Mouse (Mus musculus): ENCODE measurements around the gene Ugt1a6a.
"Not testable (repeated sequence)": the region's sequence is repeated elsewhere in the genome, so short reads cannot be mapped to it uniquely, and the experiment has no call there.

The Ugt1a6a gene

DNA sequence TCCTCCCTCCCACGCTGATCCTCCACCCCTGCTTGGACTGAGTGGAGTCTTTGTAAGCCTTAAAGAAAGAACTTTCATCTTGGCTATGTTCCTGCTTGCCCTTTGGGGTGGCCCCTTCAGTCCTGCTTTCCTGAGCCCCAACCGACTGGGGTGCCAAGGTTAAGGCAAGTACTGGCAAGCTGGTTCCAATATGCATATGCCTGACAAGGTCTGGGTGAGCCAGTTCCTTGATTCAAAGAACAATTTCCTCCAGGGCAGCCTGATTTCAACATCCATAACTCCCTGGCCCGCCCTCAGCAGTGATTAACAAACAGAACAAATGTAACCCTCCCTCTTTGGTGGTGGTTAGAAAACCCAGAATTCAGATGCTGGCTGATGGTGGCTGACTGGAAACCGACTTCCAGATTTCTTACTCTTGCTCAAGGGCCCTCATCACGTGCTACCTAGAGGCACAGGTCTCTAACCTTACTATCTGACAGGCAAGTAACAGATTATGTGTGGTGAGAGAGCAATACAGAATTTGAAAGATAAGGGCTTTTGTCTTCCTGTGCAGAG lies at the start of gene Ugt1a6a:
TSS of gene Ugt1a6a (plus strand) at position 353 of the 555 bp plus-strand sequence.
- DNase-seq (ENCODE audit: low read depth), result not testable (repeated sequence)

DNA sequence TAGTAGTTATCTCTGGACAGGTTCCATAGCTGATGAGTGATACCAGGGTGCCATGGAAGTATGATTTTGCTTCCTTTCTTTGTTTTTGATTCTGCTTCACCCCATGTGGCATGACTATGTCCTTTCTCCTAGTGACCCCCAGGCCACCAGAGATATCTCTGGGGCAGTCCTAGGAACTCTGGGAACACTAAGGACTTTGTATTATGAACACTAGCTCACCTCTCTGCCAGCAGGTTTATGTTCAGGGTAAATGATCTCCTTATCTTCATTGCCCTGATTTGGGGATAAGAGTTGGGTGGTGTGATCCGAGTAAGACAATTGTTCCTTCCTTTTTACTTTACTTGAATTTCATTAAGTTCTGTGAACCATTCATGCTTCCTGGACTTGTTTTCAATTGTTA lies 48.5 kb upstream of the Ugt1a6a start:
- DNase-seq (ENCODE audit: low read depth), result no peak

DNA sequence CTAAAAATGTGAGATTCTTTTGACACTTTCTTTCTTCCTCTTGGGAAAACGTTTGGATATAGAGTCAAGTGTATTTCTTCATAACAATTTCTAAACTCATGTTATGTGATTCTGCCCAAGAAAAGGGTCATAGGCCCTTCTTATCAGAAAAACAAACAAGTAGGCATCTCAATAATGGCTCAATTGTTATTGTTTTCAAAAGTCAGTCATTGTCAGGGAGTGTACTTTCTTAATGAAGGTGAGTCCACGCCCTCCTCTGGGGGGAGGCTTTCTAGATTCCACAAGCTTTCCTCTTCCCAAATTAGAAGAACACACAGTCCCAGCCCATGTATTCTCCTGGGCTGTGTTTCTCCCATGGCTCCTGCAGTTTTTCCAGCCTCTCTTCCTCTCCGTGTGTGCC lies 47.1 kb upstream of the Ugt1a6a start, which contains the start of gene Ugt1a8:
TSS of gene Ugt1a8 (plus strand) at position 301 of the 400 bp plus-strand sequence.
- DNase-seq (ENCODE audit: low read depth), result no peak

DNA sequence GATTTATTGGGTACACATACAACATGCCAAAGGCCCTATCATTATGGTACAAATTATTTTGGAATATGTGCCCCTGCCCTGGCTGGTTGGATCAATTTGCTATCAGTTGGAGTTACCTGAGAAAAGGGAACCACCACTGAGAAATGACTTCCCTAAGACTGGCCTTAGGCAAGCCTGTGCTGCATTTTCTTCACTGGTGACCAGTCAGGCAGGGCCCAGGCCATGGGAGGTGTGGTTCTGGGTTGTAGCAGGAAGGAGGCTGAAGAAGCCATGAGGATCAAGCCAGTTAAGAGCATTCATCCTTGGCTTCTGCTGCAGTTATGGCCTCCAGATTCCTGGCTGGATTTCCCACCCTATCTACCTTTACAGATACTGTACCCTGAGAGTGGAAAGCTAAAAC lies 42.3 kb upstream of the Ugt1a6a start:
- DNase-seq (ENCODE audit: low read depth), result no peak

DNA sequence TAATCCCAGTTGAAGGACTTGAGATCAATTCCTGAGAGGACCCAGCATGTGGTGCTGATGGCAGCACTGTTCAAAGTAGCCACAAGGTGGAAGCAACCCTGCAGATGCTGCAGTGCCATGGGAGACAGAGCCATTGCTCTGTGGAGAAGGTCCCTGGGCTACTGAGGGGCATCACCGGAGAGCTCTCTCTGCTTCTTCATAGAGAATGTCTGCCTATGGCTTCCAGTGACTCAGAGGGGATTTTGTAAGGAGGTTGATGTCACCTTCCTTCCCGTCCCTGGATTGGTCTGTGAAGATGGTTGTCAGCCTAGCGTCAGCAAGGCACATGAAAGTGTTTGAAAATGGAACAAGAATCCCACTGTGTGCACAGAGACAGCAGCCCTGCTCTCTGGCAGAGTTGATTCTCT lies 40.3 kb upstream of the Ugt1a6a start:
- DNase-seq (ENCODE audit: low read depth), result peak; percentile 5

DNA sequence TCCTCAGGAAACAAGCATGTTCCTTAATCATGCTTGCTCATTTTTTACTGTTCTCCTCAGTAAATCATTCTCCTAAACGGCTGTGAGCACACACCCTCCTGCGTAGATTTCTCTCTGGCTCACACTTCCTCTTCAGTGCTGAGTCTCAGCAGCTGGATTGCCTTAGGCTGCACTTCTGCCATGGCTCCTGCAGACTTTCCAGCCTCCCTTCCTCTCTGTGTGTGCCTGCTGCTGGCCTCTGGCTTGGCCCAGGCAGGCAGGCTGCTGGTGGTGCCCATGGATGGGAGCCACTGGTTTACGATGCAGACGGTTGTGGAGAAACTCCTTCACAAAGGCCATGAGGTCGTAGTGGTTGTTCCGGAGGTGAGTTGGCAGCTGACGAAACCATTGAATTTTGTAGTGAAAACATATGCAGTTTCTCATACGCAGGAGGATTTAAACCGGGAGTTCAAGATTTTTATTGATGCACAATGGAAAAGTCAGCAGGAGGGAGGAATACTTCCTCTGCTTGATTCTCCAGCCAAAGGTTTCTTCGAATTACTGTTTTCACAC lies 39.6 kb upstream of the Ugt1a6a start, which contains the start of gene Ugt1a7c:
TSS of gene Ugt1a7c (plus strand) at position 122 of the 552 bp plus-strand sequence.
- peak; percentile 4 for DNase-seq (ENCODE audit: low read depth)

DNA sequence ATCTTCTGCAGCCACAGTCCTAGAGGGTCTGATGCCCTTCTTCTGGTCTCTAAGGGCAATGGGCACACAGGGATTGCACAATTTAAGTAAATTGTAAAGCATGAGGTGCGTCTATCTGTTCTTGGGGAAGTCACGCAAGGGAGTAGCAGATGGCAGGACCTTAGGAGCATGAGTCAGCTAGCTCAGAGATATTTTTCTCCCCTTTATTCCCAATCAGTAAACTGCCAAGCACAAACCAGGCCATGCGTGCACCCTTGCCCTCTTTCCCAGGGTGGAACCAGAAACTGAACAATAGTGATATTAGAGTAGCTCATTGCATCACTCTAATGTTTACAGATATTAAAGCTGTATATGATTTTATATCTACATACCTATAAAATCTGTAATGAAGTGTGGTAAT lies 36.1 kb upstream of the Ugt1a6a start:
- not testable (repeated sequence) for DNase-seq (ENCODE audit: low read depth)

DNA sequence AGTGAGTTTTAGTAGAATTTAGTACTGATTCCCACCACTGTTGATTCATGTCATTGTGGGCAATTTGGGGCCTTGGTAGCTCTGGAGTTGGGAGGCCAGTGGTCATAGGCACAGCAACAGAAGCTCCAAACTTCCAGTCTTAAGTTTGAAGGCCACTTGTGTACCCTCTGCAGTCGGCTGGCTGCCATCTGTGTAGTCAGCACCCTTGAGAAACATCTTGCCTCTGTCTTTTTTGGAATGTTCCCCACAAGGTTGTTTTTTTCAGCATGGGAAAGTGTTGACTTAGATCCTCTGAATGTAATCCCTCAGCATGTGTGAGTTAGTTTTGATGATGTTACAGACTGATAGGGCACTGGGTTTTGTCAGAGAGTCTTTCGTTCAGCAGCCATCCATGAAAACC lies 34.9 kb upstream of the Ugt1a6a start:
- DNase-seq (ENCODE audit: low read depth), result not testable (repeated sequence)

DNA sequence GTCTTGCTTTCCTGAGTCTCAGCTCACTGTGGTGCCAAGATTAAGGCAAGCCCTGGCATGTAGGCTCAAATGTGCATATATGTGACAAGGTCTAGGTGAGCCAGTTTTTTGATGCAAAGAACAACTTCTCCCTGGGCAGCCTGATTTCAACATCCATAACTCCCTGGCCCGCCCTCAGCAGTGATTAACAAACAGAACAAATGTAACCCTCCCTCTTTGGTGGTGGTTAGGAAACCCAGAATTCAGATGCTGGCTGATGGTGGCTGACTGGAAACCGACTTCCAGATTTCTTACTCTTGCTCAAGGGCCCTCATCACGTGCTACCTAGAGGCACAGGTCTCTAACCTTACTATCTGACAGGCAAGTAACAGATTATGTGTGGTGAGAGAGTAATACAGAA lies 31.6 kb upstream of the Ugt1a6a start, which contains the start of gene Ugt1a6b:
TSS of gene Ugt1a6b (plus strand) at position 234 of the 400 bp plus-strand sequence.
- not testable (repeated sequence) for DNase-seq (ENCODE audit: low read depth)

DNA sequence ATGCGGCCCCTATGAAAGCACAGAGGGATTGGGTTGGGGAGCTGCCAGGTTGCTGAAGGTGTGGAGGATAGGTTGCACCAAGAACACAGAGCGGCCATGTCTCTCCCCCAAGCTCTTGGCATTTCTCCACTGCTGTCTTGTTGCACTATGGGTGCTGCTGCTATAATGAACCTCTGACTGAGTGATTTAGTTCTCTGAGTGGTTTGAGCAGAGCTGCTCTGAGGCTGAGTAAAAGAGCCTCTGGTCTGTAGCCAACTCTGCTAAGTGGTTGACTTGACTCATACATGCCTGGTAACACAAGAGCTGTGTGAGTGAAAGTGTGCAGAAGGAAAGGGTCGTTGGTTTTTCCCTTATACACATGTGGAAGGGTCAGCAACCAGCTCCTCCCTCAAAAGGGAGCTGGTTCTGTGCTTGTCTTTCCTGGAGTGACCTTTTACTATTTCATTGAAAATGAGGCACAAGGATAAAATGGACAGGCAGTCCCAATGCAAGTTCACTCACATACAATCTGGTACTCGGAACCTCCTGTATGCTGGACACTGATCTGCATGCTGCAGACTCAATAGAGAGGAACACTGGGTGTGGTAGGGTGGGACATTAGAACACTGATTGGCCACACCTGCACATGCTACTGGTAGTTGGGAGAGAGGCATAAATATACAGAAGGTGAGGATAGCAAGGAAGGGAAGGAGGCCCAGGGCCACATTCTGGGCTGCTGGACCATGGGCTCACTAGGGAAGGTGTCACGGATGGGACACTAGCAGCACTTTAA lies 30.7 kb upstream of the Ugt1a6a start:
- not testable (repeated sequence) for DNase-seq (ENCODE audit: low read depth)

DNA sequence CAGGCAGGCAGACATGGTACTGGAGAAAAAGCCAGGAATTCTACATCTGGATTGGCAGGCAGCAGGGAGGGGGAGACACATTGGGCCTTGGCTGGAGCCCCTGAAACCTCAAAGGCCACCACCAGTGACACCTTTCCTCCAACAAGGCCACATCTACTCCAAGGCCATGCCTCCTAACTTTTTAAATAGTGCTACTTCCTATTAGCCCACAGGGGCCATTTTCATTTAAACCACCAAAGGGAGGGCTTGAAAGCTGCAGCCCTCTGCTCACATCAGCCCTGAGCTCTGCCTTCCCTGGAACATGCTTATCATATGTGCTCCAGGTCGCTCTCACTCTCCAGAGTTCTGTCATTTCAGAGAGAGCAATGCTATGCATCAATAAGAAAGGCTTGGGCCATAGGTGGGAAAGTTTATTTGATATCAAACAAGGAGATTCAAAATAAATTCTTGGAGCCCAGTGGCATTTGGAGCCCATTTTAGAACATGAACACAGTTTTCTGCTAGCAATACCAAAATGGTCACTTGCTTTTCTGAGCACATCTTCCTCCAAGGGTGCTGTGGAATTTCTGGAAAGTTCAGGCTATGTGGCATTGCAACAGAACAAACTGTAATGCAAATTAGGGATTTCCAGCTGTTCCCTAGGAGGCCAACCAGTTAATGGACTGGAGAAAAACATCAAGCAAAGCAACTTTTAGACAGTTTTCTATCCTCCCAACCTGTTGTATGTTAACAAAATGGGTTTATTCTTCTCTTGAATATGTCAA lies 29.8 kb upstream of the Ugt1a6a start:
- no peak for DNase-seq (ENCODE audit: low read depth)

DNA sequence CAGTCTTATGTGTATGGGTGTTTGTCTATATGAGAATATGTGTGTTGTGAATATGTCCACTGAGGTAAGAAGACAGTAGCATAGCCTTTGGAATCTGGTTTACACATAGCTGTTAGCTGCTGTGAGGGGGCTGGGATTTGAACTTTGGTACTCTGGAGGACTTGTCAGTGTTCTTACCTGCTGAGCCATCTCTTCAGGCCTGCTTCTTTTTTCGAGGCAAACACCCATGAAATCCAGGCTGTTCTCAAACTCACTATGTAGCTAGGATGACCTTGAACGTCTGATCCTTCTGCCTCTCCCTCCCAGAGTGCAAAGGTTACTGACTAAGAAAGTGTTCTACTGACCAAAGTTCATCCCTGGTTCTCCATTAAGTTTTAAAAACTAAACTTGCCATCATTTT lies 29.0 kb upstream of the Ugt1a6a start:
- DNase-seq (ENCODE audit: low read depth), result no peak

DNA sequence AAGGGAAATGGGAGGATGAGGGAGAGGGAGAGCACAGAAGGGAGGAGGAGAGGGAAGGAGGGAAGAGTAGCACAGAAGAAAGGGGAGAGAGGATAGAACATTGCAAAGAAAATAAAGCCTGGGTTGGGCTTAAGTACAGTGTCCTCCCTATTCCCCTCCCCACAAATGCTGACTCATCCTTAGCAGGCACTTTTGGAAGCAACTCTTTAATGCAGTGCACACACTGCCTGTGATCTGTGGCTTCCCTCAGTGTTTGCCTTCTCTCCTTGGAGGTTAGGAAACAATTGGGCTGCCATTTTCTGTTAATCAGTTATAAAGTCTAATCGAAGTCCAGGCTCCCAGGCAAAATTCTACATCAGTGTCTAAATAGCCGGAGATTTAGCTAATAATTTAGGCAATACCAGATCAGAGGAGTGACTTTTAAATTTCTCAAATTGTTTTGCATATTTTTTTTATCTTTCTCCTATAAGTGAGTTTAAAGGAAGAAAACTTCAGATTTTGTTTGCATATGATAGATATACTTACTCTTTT lies 25.5 kb upstream of the Ugt1a6a start:
- DNase-seq (ENCODE audit: low read depth), result not testable (repeated sequence)

DNA sequence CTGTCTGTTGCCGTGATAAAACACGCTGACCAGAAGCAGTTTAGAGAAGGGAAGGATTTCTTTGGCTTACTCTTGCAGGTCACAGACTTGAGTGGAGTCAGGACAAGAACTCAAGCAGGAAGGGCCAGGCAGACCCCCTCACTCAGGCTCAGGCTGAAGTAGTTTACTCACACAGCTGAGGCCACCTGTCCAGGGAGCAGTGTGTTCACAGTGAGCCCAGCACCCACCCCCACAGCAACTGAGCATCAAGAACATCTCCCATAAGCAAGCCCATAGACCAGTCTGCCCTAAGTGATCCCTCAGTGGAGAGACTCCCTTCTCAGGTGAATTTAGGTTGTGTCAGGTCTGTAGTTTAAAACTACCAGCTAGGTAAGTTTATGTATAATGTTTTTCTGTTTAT lies 25.0 kb upstream of the Ugt1a6a start:
- DNase-seq (ENCODE audit: low read depth), result not testable (repeated sequence)

DNA sequence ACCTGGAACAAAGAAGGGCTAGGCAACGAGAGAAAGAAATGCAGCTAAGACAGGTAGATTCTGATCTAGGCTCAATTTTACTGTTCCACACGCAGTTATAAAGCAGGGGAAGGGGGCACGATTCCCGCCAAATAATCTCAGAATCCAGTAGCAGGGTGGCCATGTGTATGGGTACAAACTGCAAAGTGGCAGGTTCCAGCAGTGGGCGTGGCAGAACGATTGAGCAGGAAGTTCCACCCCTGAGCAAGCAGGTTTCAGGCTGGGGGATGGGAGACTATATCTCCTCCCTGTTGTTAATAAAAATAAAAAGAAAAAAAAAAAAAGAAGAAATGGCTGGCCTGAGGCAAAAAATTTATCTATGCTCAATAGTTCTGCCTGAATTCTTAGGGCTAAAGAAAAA lies 21.8 kb upstream of the Ugt1a6a start:
- DNase-seq (ENCODE audit: low read depth), result not testable (repeated sequence)

DNA sequence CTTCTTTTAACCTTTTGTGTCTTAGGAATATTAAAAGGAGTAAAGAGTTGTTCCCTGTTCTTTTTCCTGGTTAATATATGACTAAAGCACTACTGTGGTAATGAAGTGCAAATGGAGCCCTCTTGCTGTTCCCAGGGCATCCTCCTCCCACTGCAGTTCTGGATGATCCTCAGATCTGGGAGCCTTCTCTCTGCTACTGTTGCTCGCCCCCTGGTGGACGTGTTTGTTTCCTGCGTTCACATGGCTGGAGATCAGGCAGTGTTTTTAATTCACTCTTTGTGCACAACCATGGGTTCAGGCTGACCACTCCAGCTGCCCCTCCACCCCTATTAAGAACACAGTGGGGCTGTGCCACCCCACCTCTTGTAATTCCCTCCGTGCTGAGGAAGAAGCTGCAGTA lies 14.1 kb upstream of the Ugt1a6a start:
- not testable (repeated sequence) for DNase-seq (ENCODE audit: low read depth)

DNA sequence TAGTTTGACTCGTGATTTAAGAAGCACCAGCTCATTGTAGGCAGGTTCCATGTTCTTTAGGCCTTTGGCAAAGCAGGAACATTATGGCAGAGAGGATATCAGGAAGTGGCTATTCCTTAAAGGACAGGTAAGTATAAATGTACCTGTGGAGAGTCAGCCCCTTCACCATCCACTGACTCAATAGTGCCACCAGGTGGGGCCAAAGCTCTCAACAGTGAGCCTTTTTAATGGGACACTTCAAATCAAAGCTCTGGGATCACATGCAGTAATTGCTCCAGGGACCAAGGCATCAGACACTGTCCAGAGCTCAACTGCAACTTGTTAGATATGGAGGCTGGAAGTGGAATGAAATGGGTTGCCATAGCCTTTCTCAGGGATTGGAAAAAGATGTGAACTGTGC lies 13.1 kb upstream of the Ugt1a6a start:
- DNase-seq (ENCODE audit: low read depth), result not testable (repeated sequence)

DNA sequence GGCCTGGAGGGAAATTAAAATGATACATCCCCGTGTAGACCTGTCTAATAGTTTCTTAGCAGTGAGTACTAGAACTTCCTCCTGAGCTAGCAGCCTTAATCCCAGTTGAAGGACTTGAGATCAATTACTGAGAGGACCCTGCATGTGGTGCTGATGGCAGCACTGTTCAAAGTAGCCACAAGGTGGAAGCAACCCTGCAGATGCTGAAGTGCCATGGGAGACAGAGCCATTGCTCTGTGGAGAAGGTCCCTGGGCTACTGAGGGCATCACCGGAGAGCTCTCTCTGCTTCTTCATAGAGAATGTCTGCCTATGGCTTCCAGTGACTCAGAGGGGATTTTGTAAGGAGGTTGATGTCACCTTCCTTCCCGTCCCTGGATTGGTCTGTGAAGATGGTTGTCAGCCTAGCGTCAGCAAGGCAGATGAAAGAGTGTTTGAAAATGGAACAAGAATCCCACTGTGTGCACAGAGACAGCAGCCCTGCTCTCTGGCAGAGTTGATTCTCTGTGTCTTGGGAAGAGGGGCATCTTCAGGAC lies 8.7 kb upstream of the Ugt1a6a start:
- DNase-seq (ENCODE audit: low read depth), result not testable (repeated sequence)

DNA sequence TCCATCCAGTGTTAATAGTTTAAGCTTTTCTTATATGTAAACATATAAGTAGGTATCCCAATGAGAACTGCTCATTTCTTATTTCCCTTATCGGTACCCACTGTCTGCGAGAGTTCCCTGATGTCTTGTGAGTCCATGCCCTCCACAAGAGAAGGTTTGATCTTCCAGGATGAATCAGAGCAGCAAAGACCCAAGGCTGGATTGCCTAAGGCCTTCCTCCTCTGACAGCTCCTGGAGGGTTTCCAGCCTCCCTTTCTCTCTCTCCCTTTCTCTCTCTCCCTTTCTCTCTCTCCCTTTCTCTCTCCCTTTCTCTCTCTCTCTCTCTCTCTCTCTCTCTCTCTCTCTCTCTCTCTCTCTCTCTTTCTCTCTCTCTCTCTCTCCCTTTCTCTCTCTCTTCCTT lies 5.5 kb upstream of the Ugt1a6a start:
- DNase-seq (ENCODE audit: low read depth), result not testable (repeated sequence)

DNA sequence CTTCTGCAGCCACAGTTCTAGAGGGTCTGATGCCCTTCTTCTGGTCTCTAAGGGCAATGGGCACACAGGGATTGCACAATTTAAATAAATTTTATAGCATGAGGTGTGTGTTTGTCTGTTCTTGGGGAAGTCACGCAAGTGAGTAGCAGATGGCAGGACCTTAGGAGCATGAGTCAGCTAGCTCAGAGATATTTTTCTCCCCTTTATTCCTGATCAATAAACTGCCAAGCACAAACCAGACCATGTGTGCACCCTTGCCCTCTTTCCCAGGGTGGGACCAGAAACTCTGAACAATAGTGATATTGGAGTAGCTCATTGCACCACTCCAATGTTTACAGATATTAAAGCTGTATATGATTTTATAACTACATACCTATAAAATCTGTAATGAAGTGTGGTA lies 4.4 kb upstream of the Ugt1a6a start:
- not testable (repeated sequence) for DNase-seq (ENCODE audit: low read depth)

DNA sequence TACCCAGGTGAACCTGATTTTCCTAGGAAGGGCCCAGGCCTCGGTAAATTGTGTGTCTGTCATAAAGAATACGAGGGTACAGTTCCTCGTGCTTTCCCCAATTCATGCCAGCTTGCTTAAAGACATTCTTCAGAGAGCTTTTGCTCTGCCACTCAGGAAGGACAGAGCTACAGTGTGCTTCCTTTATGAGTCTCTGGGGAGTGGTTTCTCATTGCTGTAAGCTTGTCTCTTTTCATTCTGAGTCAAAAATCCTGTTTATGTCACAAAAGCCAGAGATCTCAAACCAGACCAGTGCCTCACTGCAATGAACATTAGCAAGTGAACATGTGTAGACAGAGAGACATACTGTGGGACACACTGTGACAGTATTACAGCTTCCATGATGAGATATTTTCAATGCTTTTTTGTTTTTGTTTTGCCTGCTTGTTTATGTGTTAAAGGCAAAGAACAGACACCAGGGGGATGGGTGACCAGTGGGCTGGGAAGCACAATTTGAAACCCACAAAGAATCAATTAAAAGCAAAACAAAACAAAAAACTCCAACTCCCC lies 627 bp upstream of the Ugt1a6a start:
- DNase-seq (ENCODE audit: low read depth), result no peak
